Mouse (Mus musculus): ENCODE data around the gene Nos2. TPM values are rescaled to one million over a fixed set of nuclear protein-coding genes. Genes with fewer than 3 reads are reported as not detected.

Gene Nos2
- polyA plus RNA-seq, 1 experiment from 2014 or later = 5.3 TPM

DNA sequence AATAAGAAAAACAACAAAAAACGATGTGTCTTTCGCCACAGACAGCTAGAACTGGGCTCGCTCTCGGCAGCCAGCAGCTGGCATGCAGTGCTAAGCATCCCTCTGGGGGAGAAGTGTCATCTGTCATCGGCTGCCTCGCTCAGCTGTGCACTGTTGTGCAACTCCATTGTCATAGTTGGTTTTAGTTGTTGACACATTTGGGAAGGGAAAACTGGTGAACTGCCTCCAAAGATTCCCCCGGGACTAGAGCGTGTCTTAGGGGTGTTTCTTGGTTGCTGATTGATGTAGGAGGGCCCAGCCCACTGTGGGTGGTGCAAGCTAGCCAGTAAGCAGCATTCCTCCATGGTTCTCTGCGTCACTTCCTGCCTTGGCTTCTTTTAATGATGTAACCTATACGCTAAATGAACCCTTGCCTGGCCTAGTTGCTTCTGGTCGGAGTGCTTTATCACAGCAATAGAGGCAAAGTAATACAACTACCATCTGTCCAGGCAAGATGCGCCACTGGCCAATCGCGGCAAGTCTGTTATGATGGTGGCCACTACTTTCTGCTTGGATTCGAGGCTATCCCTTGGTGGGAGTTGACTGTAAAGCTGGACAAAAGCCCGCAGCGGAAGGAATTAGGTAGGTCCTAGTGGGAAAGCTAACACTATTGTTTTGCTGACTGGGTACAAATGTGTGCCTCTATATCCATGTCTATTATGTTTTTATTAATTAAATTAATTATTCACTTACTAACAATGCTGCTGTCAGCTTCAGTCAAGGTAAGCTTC lies 53.0 kb downstream of the Nos2 start:
- Histone ChIP-seq H3K4me2 (replicated peaks; ENCODE audit: low read depth, low read length) (no peak overlapping the region), H3K9me3 (ENCODE audit: low read length) (no peaks in the 10 kb centered on the region), H3K36me3 (ENCODE audit: insufficient read depth, low read length) (peaks cover 18% of the 10 kb centered on the region), H3K9ac (replicated peaks; ENCODE audit: low read depth) (no peak overlapping the region), H3K4me1 (ENCODE audit: insufficient read depth, low read depth, low read length) (no peaks in the 10 kb centered on the region), H3K27me3 (replicated peaks; ENCODE audit: insufficient read depth, low read length) (no peaks in the 10 kb centered on the region), H3K4me3 (ENCODE audit: low read depth, low read length) (no peak overlapping the region), H3K27ac (ENCODE audit: low read length) (no peak overlapping the region)
- peak; percentile 89 for DNase-seq (ENCODE audit: low spot score)
- peak; percentile 91 for ATAC-seq
- 64% methylated on average over 17 of the region's 17 CpGs for WGBS
- TF ChIP-seq CTCF (IDR thresholded peaks at IDR 0.05) = no peak
- TF ChIP-seq EP300 (IDR thresholded peaks at IDR 0.05) = peak; percentile 61; the same call in 1 of the 2 replicates

DNA sequence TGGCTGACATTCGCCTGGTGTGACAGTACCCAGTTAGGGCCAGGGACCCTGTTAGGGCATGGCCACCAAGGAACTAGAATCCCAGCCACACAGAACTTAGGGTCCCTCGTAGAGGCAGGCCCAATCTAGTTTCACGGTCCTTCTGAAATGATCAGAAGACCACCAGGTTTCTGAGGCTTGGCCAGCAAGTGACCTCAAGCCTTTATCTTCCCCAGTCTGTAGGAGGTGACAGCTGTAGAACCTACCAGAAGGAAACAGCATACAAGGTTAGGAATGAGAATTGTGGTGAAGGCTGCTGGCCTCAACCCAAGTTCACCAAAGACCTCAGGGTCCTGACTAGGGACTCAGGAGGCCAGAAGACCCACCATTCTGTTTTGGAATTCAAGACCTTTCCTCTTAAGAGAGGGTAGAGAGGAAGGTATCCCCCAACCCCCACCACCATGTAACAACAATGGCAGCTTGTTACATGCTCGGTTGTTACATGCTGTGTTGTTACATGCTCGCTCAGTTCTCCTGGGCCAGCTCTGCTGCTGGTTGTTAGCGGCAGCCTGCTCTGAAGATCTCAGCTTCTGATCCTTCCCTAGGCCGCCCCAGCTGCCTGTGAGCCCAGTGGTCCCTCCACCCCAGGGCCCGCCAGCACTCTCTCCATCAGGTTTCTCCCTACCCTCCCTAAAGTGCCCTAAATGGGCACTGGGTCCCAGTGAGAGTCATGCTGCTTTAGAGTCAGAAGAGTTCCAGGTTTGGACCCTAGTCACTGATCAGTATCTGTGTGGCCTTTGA lies 56.3 kb downstream of the Nos2 start:
- TF ChIP-seq CTCF (IDR thresholded peaks at IDR 0.05) = no peak
- TF ChIP-seq EP300 (IDR thresholded peaks at IDR 0.05) = no peak

DNA sequence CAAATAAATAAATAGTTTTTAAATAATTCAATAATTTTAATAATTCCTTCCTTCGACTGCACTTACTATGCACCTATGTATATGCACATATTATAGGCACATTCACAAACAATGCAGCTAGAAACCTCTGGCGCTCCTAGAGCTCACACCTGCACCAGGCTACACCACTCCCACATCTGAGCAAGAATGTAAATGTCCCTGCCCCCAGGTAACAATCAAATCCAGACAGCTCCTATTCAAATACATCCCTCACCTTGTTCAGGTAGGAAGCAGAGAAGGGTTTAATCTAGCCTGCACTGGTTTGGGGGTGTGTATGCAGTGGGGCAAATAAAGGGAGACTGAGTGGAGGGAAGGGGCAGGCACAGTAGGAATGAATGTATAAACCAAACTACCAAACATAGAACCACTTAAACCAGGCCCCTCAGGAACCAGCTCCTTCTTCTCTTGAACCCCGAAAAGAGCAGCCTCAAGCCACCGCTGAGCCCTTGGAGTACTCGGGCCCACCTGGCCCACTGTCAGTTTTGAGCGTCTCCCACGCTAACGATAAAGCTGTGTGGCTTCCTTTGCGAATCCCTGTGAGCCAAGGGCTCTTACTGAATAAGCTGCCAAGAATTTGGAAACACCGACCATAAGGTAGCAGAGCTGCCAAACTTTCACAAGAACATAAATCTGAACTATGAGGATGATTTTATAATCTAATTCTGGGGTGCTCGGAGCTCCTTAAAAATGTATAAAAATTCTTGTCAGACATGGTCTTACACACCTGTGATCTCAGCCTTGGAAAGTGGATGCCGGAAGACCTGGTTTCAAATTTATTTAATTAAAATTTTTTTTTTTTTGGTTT lies 57.8 kb downstream of the Nos2 start:
- H3K27ac ChIP-seq (ENCODE audit: low read length) = no peak overlapping the region
- 77% methylated on average over 12 of the region's 12 CpGs for WGBS

More for the DNA sequence above, 56.3 kb downstream of the Nos2 start:
- Histone ChIP-seq H3K4me2 (replicated peaks; ENCODE audit: low read depth, low read length) (no peak overlapping the region), H3K4me1 (ENCODE audit: insufficient read depth, low read depth, low read length) (no peaks in the 10 kb centered on the region), H3K9me3 (ENCODE audit: low read length) (no peaks in the 10 kb centered on the region), H3K4me3 (ENCODE audit: low read depth, low read length) (no peak overlapping the region), H3K27ac (ENCODE audit: low read length) (no peak overlapping the region), H3K27me3 (replicated peaks; ENCODE audit: insufficient read depth, low read length) (no peaks in the 10 kb centered on the region), H3K9ac (replicated peaks; ENCODE audit: low read depth) (no peak overlapping the region), H3K36me3 (ENCODE audit: insufficient read depth, low read length) (peaks cover 7% of the 10 kb centered on the region; the same call in 1 of the 2 replicates)
- 77% methylated on average over 8 of the region's 8 CpGs for WGBS
- DNase-seq (ENCODE audit: low spot score) (no peak), ATAC-seq (no peak)

DNA sequence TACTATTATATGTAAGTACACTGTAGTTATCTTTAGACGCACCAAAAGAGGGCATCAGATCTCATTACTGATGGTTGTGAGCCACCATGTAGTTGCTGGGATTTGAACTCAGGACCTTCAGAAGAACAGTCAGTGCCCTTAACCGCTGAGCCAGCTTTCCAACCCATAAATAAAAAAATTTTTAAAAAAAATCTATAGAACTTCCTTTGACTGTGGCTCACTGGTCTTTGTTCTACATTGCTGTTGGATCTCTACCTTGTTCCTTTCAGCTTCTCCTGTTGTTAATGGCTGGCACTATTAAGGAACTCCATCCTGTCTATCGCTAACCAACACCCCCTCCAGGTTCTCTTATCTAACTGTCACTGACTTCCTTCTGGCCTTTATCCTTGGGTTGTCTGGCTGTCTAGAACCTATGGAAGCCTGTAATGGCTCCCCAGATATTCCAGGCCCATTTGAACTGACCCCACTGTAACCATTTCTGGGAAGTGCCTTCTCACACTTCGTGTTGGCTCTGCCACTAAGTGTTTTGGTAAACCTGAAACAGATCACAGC lies 59.6 kb downstream of the Nos2 start:
- peaks cover 3% of the 10 kb centered on the region; the same call in 1 of the 2 replicates for H3K4me1 ChIP-seq (ENCODE audit: insufficient read depth, low read depth, low read length)
- no peaks in the 10 kb centered on the region for H3K27me3 ChIP-seq (replicated peaks; ENCODE audit: insufficient read depth, low read length)
- no peak overlapping the region for H3K9ac ChIP-seq (replicated peaks; ENCODE audit: low read depth)
- H3K9me3 ChIP-seq (ENCODE audit: low read length) = no peaks in the 10 kb centered on the region
- H3K4me3 ChIP-seq (ENCODE audit: low read depth, low read length) = no peak overlapping the region
- H3K4me2 ChIP-seq (replicated peaks; ENCODE audit: low read depth, low read length) = no peak overlapping the region
- no peak overlapping the region for H3K27ac ChIP-seq (ENCODE audit: low read length)
- DNase-seq (ENCODE audit: low spot score) = no peak
- TF ChIP-seq CTCF (IDR thresholded peaks at IDR 0.05) (no peak), EP300 (IDR thresholded peaks at IDR 0.05) (no peak)
- WGBS = 67% methylated on average over 4 of the region's 4 CpGs
- H3K36me3 ChIP-seq (ENCODE audit: insufficient read depth, low read length) = 0 out of 2 replicates have a peak, but pooled peaks cover 4% of the 10 kb centered on the region
- no peak for ATAC-seq

More for the DNA sequence above, 57.8 kb downstream of the Nos2 start:
- no peak for TF ChIP-seq CTCF (IDR thresholded peaks at IDR 0.05)
- no peaks in the 10 kb centered on the region for H3K27me3 ChIP-seq (replicated peaks; ENCODE audit: insufficient read depth, low read length)
- ATAC-seq (no peak), DNase-seq (ENCODE audit: low spot score) (no peak)
- no peak overlapping the region for H3K4me2 ChIP-seq (replicated peaks; ENCODE audit: low read depth, low read length)
- H3K4me1 ChIP-seq (ENCODE audit: insufficient read depth, low read depth, low read length) = no peaks in the 10 kb centered on the region; the same call in 1 of the 2 replicates
- H3K9me3 ChIP-seq (ENCODE audit: low read length) = no peaks in the 10 kb centered on the region
- H3K36me3 ChIP-seq (ENCODE audit: insufficient read depth, low read length) = peaks cover 4% of the 10 kb centered on the region; the same call in 1 of the 2 replicates
- H3K9ac ChIP-seq (replicated peaks; ENCODE audit: low read depth) = no peak overlapping the region
- no peak overlapping the region for H3K4me3 ChIP-seq (ENCODE audit: low read depth, low read length)

DNA sequence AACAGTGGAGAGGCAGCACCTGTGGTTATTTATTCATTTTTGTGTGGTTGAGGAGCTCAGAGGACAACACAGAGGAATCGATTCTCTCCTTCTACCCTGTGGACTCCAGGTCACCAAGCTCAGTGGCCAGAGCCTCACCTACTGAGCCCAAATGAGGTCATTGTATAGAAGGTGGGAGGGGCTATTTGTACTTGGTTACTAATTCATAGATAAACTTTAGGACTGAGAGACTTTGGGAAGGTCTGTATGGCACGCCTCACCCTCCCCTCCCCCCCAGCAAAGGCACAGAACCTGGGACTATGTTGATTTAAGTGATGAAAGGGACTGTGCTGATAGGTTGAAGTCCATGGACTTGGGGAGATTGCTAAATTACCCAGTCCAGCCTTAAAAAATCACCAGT lies 61.5 kb downstream of the Nos2 start:
- peaks cover 4% of the 10 kb centered on the region; the same call in 1 of the 2 replicates for H3K4me1 ChIP-seq (ENCODE audit: insufficient read depth, low read depth, low read length)
- no peaks in the 10 kb centered on the region for H3K27me3 ChIP-seq (replicated peaks; ENCODE audit: insufficient read depth, low read length)
- no peaks in the 10 kb centered on the region for H3K36me3 ChIP-seq (ENCODE audit: insufficient read depth, low read length)
- H3K4me3 ChIP-seq (ENCODE audit: low read depth, low read length) = no peak overlapping the region
- H3K27ac ChIP-seq (ENCODE audit: low read length) = no peak overlapping the region
- ATAC-seq = no peak
- no peak overlapping the region for H3K9ac ChIP-seq (replicated peaks; ENCODE audit: low read depth)
- H3K9me3 ChIP-seq (ENCODE audit: low read length) = no peaks in the 10 kb centered on the region
- peak overlapping the region; percentile 54; the same call in 1 of the 2 replicates for H3K4me2 ChIP-seq (replicated peaks; ENCODE audit: low read depth, low read length)
- WGBS = 51% methylated on average over 2 of the region's 2 CpGs
- no peak for TF ChIP-seq EP300 (IDR thresholded peaks at IDR 0.05)
- no peak for TF ChIP-seq CTCF (IDR thresholded peaks at IDR 0.05)
- no peak for DNase-seq (ENCODE audit: low spot score)
